Mouse (Mus musculus) forebrain, embryonic 15.5 days (tissue): Measurements from ENCODE around the gene Cacna2d3. TPM values are rescaled to one million over a fixed set of nuclear protein-coding genes. Genes with fewer than 3 reads are reported as not detected.

Experiments used
- ATAC-seq: fragments of 200-750 bp; cut with Nextera tagmentation; replicated peaks from 2 replicates; pipeline ENCODE4 v1.8.0; 2017; ENCODE audit warnings: mild to moderate bottlenecking, moderate TSS enrichment, moderate library complexity
- H3K27ac ChIP-seq: fragments of 300-500 bp; sonication (generic); replicated peaks from 2 replicates; pipeline ENCODE4 v1.5.1; 2015; ENCODE audit warnings: mild to moderate bottlenecking, inconsistent platforms
- H3K27me3 ChIP-seq: fragments of 300-500 bp; sonication (generic); 2 replicates; pipeline ENCODE4 v1.6.1; 2015; ENCODE audit warnings: inconsistent platforms
- H3K36me3 ChIP-seq: fragments of 300-500 bp; sonication (generic); 2 replicates; pipeline ENCODE4 v1.6.1; 2015; ENCODE audit warnings: mild to moderate bottlenecking, inconsistent platforms
- H3K4me1 ChIP-seq: fragments of 300-500 bp; sonication (generic); 2 replicates; pipeline ENCODE4 v1.6.1; 2015; ENCODE audit warnings: inconsistent platforms
- H3K4me2 ChIP-seq: fragments of 300-500 bp; sonication (generic); replicated peaks from 2 replicates; pipeline ENCODE4 v1.6.1; 2015; ENCODE audit warnings: mild to moderate bottlenecking, inconsistent platforms
- H3K4me3 ChIP-seq: fragments of 300-500 bp; sonication (generic); 2 replicates; pipeline ENCODE4 v1.5.1; 2015; ENCODE audit warnings: mild to moderate bottlenecking, inconsistent platforms
- H3K9ac ChIP-seq: fragments of 300-500 bp; sonication (generic); replicated peaks from 2 replicates; pipeline ENCODE4 v1.6.1; 2015; ENCODE audit warnings: mild to moderate bottlenecking, inconsistent platforms
- H3K9me3 ChIP-seq: fragments of 300-500 bp; sonication (generic); 2 replicates; pipeline ENCODE4 v1.6.1; 2016; ENCODE audit warnings: inconsistent platforms
- WGBS: fragments of 180-500 bp; shearing (Covaris S2); methylation state at CpG from one replicate; pipeline ENCODE4 v1.1.7; 2015; ENCODE audit warnings: mixed read lengths; 5-methylcytosine and 5-hydroxymethylcytosine counted together
- polyA plus RNA-seq: library from polyadenylated mRNA; unstranded; fragments of >200 nt; fragmentation: Nextera tagmentation; extraction: Ambion mirVana; gene quantifications from 2 replicates; pipeline ENCODE4 v1.2.1, GENCODE M21; 2015

The Cacna2d3 gene
- polyA plus RNA-seq, 1 experiment from 2014 or later = 28.1 TPM

DNA sequence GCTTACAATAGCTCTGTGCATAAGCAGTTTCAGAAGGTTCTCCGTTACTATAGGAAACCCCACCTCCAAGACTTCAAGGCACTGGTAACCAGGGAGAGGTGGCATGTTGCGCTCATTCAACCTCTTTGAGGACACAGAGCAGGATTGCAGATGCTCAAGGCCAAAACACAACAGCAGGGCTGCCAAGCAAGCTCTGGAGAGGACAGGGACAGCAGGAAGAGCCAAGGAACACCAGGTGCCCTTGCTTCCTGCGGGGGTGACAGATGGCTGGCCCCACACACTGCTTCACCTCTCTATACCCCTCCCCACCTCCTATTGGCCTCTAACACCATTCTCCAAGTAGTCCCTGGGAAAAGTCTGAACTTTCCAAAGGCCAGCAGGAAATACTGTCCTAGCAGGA, 9.0 kb downstream of the Cacna2d3 start:
- Histone ChIP-seq H3K9me3 (no peaks in the 10 kb centered on the region), H3K4me3 (no peak overlapping the region), H3K27me3 (no peaks in the 10 kb centered on the region), H3K4me2 (no peak overlapping the region), H3K9ac (no peak overlapping the region), H3K4me1 (0 out of 2 replicates have a peak, but pooled peaks cover under 1% of the 10 kb centered on the region), H3K27ac (no peak overlapping the region), H3K36me3 (no peaks in the 10 kb centered on the region)
- WGBS = 76% methylated on average over 3 of the region's 3 CpGs
- ATAC-seq = no peak

DNA sequence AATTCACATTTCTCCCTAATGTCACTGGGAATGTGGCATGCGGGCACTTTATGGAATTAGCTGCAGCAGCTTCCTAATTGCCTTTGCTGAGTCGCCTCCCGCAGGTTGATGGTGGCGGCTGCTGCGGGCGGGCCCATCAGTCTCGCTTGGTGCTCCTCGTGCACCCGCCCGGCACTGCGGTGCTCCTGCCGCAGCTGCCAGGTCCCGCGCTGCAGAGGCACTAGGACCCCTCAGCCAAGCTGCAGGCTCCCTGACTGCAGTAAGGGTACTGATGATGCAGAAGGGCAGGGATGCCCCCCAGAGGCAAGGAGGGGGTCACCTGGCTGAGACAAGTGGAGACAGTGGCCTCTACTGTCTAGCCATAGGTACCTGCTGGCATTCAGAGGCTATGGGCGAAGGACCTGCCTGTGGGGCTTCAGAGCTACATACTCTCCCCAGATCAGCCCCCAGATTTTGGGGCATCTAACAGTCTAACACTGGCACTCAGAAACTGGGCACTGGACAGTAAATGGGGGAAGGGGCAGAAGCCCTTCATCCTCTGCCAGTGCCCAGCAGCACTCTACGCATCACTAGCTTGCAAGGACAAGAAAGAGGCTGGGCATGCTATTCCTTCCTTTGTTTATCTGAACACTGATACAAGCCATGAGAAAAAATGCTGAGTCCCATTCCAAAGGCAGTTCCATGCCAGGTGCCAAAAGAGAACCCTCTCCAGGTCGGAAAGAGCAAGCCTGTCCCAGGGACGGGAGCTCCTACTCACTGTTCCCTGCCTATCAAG, 13.9 kb downstream of the Cacna2d3 start:
- H3K27ac ChIP-seq = no peak overlapping the region
- peak; percentile 35; the same call in 1 of the 2 replicates for ATAC-seq
- 36% methylated on average over 18 of the region's 18 CpGs for WGBS
- H3K4me2 ChIP-seq = no peak overlapping the region
- no peak overlapping the region for H3K9ac ChIP-seq
- H3K4me3 ChIP-seq = no peak overlapping the region
- H3K4me1 ChIP-seq = 0 out of 2 replicates have a peak, but pooled peaks cover 4% of the 10 kb centered on the region
- H3K9me3 ChIP-seq = no peaks in the 10 kb centered on the region
- H3K27me3 ChIP-seq = no peaks in the 10 kb centered on the region
- H3K36me3 ChIP-seq = no peaks in the 10 kb centered on the region

DNA sequence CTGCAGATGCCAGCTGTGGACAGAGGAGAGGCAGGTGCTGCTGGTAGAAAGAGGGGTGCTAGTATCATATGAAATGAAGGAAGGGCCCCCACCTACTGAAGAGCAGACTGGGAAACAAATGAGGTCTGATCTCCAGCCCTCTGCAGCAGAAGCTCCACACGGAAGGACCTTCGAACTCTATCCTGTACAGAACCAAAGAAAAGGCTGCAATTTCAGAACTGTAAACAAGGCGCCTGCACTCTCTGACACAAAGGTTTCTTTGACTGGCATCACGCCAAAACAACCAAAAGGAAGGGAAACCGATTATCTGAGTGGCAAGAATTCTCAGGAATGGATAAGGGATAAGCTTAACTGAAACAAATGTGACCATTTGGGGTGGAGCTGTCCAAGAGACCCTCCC, 18.9 kb downstream of the Cacna2d3 start:
- Histone ChIP-seq H3K9ac (no peak overlapping the region), H3K4me2 (no peak overlapping the region), H3K27ac (no peak overlapping the region), H3K27me3 (no peaks in the 10 kb centered on the region), H3K4me1 (0 out of 2 replicates have a peak, but pooled peaks cover 4% of the 10 kb centered on the region), H3K36me3 (no peaks in the 10 kb centered on the region), H3K9me3 (no peaks in the 10 kb centered on the region), H3K4me3 (no peak overlapping the region)
- ATAC-seq = no peak
- WGBS = 38% methylated on average over 5 of the region's 5 CpGs

DNA sequence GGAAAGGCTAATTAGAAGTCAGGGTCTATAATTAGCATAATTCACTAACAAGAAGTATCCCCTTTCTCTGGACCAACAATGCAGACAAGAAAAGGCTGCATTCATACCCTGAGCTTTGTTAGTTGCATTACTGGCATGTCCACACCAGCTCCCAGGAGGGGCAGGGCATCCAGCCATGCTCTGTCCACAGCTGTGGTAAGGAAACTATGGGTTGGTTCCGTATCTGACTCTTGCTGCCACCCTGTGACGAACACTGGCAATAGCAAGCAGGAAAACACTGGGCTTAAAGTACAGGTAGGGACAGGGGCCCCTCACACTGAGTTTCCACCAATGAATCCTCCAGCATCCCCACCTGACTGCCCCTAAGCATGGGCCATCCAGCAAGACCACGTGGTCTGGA, 25.5 kb downstream of the Cacna2d3 start:
- H3K9me3 ChIP-seq = no peaks in the 10 kb centered on the region
- H3K4me1 ChIP-seq = 0 out of 2 replicates have a peak, but pooled peaks cover 8% of the 10 kb centered on the region
- peak; percentile 81 for ATAC-seq
- H3K4me2 ChIP-seq = no peak overlapping the region
- no peak overlapping the region for H3K9ac ChIP-seq
- WGBS = 6% methylated on average over 3 of the region's 3 CpGs
- H3K27me3 ChIP-seq = no peaks in the 10 kb centered on the region
- H3K36me3 ChIP-seq = no peaks in the 10 kb centered on the region
- no peak overlapping the region for H3K27ac ChIP-seq
- no peak overlapping the region for H3K4me3 ChIP-seq

DNA sequence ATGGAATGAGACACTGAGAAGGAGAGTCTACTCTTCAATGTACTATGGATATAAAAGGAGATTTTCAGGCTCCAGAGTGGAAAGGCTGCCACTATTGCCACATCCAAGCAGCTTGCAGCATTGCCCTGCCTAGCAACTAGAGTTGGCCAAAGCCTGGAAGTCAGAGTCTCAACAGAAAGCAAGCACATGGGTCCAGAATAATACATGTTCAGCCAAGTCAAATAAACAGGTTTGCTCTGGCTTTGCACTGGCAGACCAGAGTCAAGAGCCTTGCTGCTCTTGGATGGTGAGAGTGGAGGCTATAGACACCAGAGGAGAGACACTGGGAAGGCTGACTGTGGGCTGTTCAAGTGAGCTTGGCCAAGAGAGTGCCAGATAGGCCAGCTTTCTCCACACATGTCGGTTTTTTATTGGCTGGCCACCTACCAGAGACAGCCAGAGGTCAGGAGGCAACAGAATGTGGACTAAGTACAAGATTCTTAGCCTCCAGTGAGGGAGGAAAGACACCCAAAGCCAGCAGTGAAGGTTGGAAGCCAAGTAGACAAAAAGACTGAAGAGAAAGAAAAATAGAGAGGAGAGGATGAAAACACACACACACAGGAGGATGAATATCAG, 49.1 kb downstream of the Cacna2d3 start:
- Histone ChIP-seq H3K9me3 (no peaks in the 10 kb centered on the region), H3K27me3 (no peaks in the 10 kb centered on the region), H3K4me3 (no peak overlapping the region), H3K36me3 (no peaks in the 10 kb centered on the region), H3K27ac (no peak overlapping the region), H3K9ac (no peak overlapping the region), H3K4me2 (no peak overlapping the region), H3K4me1 (peaks cover 13% of the 10 kb centered on the region)
- no peak for ATAC-seq
- 47% methylated on average over 1 of the region's 1 CpGs for WGBS

DNA sequence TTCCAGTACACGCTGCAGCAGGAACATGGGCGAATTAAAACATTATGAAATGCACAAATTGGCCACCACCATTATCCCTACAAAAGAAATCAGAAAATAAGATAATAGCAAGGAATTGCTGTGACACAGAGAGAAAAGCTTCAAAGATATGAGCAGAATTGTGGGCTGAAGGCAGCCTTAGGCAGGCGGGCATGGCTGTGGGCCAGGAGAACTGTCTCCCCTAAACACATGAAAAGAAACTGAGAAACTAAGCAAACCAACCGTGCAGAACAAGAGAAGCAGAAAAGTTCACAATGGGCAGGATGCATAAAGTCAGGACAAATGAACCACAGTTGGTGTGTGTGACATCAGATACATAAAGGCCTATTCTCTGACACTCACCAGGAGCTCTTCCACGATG, 51.8 kb downstream of the Cacna2d3 start:
- Histone ChIP-seq H3K9me3 (no peaks in the 10 kb centered on the region), H3K9ac (no peak overlapping the region), H3K27me3 (no peaks in the 10 kb centered on the region), H3K4me3 (no peak overlapping the region), H3K36me3 (no peaks in the 10 kb centered on the region), H3K27ac (no peak overlapping the region), H3K4me1 (peaks cover 18% of the 10 kb centered on the region), H3K4me2 (no peak overlapping the region)
- WGBS = 19% methylated on average over 5 of the region's 5 CpGs
- no peak for ATAC-seq

DNA sequence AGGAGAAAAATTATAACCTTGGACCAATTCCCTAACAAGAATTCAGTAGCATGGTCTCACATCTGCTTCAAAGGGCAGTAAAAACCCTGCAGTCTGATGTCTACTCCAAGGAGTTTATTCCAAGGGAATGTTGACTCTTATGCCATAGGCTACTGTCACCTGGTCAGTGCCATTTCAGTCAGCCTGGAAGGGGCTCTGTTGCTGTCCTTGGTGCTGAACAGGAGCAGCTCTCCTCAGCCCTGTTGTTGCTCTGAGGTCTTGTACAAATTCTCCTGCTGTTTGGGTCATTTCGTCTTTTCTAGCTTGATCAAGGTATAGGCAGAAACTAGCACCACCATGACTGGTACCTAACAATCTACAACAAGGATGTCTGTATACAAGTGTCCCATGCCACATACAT, 64.7 kb downstream of the Cacna2d3 start:
- WGBS = 65% methylated on average over 1 of the region's 1 CpGs
- Histone ChIP-seq H3K27ac (no peak overlapping the region), H3K9ac (no peak overlapping the region), H3K9me3 (no peaks in the 10 kb centered on the region), H3K4me3 (no peak overlapping the region), H3K27me3 (no peaks in the 10 kb centered on the region), H3K4me2 (no peak overlapping the region), H3K36me3 (no peaks in the 10 kb centered on the region), H3K4me1 (no peaks in the 10 kb centered on the region)
- ATAC-seq = no peak

DNA sequence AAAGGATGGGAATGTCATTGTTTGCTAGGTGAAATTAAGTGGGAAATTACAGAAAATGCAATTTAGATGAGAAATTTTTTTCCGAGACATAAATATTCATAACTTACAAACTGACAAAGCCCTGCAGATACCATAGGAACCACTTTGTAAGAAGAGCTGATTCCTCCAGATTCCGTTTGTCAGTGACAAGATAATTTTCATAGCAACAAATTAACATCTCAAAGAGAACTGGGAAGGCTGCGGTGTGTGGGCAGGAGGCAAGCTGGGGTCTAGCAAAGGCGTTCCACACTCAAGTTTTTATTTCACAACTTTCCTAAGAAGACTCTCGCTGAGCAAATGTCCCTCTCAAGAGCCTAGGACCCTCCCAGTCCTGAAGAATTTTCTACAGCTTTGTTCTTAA, 71.1 kb downstream of the Cacna2d3 start:
- WGBS = 63% methylated on average over 5 of the region's 5 CpGs
- no peak overlapping the region for H3K9ac ChIP-seq
- H3K27ac ChIP-seq = peak overlapping the region; percentile 49
- ATAC-seq = no peak
- H3K4me1 ChIP-seq = peaks cover 9% of the 10 kb centered on the region; the same call in 1 of the 2 replicates
- H3K27me3 ChIP-seq = no peaks in the 10 kb centered on the region
- no peak overlapping the region for H3K4me3 ChIP-seq
- no peaks in the 10 kb centered on the region for H3K9me3 ChIP-seq
- H3K4me2 ChIP-seq = no peak overlapping the region
- no peaks in the 10 kb centered on the region for H3K36me3 ChIP-seq

DNA sequence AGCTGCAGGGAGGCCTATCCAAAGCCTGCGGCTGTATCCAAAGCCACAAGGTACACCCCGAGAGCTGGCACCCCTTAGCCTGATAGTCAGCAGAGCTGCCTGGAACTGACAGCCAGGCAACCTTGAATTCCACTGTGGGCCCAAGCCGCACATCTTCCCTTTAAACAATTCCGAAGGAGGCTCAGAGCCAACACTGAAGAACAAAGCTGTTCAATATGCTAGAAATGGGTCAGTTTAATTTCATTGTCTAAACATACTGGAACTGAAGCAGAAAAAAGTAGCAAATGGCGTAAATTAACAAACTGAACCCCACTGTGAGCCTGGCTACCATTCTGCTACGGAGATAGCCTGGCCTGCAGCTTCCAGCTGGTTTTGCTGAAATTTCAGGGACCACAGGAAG, 72.9 kb downstream of the Cacna2d3 start:
- peak overlapping the region; percentile 37; the same call in 1 of the 2 replicates for H3K27ac ChIP-seq
- H3K4me1 ChIP-seq = peaks cover 9% of the 10 kb centered on the region; the same call in 1 of the 2 replicates
- H3K4me3 ChIP-seq = no peak overlapping the region
- no peak for ATAC-seq
- no peak overlapping the region for H3K9ac ChIP-seq
- H3K27me3 ChIP-seq = no peaks in the 10 kb centered on the region
- 50% methylated on average over 6 of the region's 6 CpGs for WGBS
- H3K9me3 ChIP-seq = no peaks in the 10 kb centered on the region
- H3K4me2 ChIP-seq = no peak overlapping the region
- no peaks in the 10 kb centered on the region for H3K36me3 ChIP-seq

DNA sequence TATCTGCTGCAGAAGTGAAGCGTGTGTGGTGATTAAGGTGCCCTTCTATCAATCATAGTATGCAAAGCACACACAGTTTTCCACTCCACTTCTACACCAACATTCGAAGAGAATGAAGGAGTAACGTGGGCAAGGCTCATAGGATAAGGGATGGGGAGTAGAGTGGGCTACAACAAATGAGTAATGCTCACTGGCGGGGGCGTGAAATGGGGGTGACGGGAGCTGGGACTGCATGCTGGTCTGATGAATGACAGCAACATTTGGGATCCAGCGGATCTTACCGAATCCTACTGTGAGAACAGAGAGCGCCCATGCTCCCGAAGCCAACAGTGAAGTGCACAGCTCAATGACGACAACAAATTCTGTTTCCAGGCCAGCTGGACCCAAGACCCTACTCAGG, 76.2 kb downstream of the Cacna2d3 start:
- H3K9me3 ChIP-seq = no peaks in the 10 kb centered on the region
- H3K27ac ChIP-seq = no peak overlapping the region
- H3K4me1 ChIP-seq = peaks cover 9% of the 10 kb centered on the region; the same call in 1 of the 2 replicates
- no peak overlapping the region for H3K4me3 ChIP-seq
- 70% methylated on average over 11 of the region's 11 CpGs for WGBS
- ATAC-seq = no peak
- H3K9ac ChIP-seq = no peak overlapping the region
- no peaks in the 10 kb centered on the region for H3K27me3 ChIP-seq
- no peaks in the 10 kb centered on the region for H3K36me3 ChIP-seq
- no peak overlapping the region for H3K4me2 ChIP-seq

DNA sequence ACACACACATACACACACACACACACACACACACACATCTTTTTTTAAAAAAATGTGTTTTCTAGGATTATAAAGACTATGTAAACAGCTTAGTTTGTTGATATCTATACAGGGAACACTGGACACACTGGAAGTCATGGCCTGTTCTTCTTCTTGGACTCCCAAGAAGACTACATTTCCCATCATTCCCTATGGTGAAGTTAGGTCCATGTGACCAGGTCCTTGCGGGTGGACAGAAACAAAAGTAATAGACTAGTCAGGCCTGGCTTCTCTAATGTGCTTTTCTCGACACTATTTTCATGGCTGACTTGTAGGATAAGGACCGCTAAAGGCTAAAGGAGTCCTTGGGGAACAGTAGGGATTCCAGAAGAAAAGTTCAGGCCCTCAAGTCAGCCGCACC, 78.4 kb downstream of the Cacna2d3 start:
- H3K27me3 ChIP-seq = no peaks in the 10 kb centered on the region
- H3K4me2 ChIP-seq = no peak overlapping the region
- ATAC-seq = no peak
- H3K9ac ChIP-seq = no peak overlapping the region
- H3K36me3 ChIP-seq = no peaks in the 10 kb centered on the region
- H3K4me1 ChIP-seq = 0 out of 2 replicates have a peak, but pooled peaks cover 5% of the 10 kb centered on the region
- H3K9me3 ChIP-seq = no peaks in the 10 kb centered on the region
- H3K27ac ChIP-seq = no peak overlapping the region
- 83% methylated on average over 4 of the region's 4 CpGs for WGBS
- no peak overlapping the region for H3K4me3 ChIP-seq

DNA sequence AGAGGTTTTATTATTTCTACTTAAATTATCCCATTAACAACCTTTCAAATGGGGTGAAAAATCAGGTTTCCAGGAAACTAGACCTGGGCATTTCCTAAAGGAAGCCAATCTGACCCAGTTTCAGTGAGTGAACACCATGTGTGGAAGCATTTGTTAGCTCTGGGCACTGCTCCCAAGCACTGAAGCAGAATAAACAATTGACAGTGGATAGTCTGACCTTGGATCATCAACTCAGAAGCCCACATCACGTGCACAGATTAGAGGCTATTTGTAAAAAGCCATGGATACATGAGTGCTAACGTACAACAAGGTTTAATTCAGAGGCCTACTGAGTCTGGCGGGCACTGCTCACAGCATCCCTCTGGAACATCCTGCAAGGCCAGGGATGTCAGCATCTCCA, 82.4 kb downstream of the Cacna2d3 start:
- 39% methylated on average over 3 of the region's 3 CpGs for WGBS
- ATAC-seq = no peak
- H3K4me3 ChIP-seq = no peak overlapping the region

More for the DNA sequence above, 82.4 kb downstream of the Cacna2d3 start:
- no peak overlapping the region for H3K27ac ChIP-seq
- H3K9ac ChIP-seq = no peak overlapping the region
- H3K36me3 ChIP-seq = no peaks in the 10 kb centered on the region
- H3K4me2 ChIP-seq = no peak overlapping the region
- H3K9me3 ChIP-seq = no peaks in the 10 kb centered on the region
- H3K27me3 ChIP-seq = no peaks in the 10 kb centered on the region
- H3K4me1 ChIP-seq = 0 out of 2 replicates have a peak, but pooled peaks cover 5% of the 10 kb centered on the region
